Mouse (Mus musculus): Measurements from ENCODE around the gene Sept9. TPM values are rescaled to one million over a fixed set of nuclear protein-coding genes. Genes with fewer than 3 reads are reported as not detected.

Sept9 gene
- polyA plus RNA-seq, 1 experiment from 2014 or later = 105 TPM

- Histone ChIP-seq H3K4me2 (peak overlapping the region; percentile 62), H3K27me3 (peaks cover 26% of the 10 kb centered on the region), H3K4me3 (peak overlapping the region; percentile 34), H3K4me1 (replicated peaks) (peaks cover 38% of the 10 kb centered on the region), H3K36me3 (no peaks in the 10 kb centered on the region), H3K9me3 (no peaks in the 10 kb centered on the region), H3K27ac (replicated peaks) (peak overlapping the region; percentile 83), H3K9ac (peak overlapping the region; percentile 66)
- WGBS = under 1% methylated on average over 34 of the region's 34 CpGs
- ATAC-seq (ENCODE audit: low read depth) = peak; percentile 80
These were observed 195.0 kb downstream of the Sept9 start for GRCm38 (mm10) chr11:117394230-117395137.

- peak overlapping the region; percentile 34 for H3K4me3 ChIP-seq
- peak overlapping the region; percentile 83 for H3K27ac ChIP-seq (replicated peaks)
- WGBS = 4% methylated on average over 9 of the region's 9 CpGs
- no peaks in the 10 kb centered on the region for H3K9me3 ChIP-seq
- ATAC-seq (ENCODE audit: low read depth) = peak; percentile 7
- no peaks in the 10 kb centered on the region for H3K36me3 ChIP-seq
- H3K9ac ChIP-seq = peak overlapping the region; percentile 66
- H3K4me2 ChIP-seq = peak overlapping the region; percentile 62
- peaks cover 30% of the 10 kb centered on the region for H3K27me3 ChIP-seq
- peaks cover 34% of the 10 kb centered on the region for H3K4me1 ChIP-seq (replicated peaks)
These were observed 195.8 kb downstream of the Sept9 start for GRCm38 (mm10) chr11:117395228-117395627.

GRCm38 (mm10) chr11:117396929-117397328, 197.5 kb downstream of the Sept9 start:
- H3K4me3 ChIP-seq = no peak overlapping the region
- no peaks in the 10 kb centered on the region for H3K36me3 ChIP-seq

GRCm38 (mm10) chr11:117397755-117398154, 198.3 kb downstream of the Sept9 start:
- Histone ChIP-seq H3K9ac (no peak overlapping the region), H3K9me3 (no peaks in the 10 kb centered on the region), H3K36me3 (no peaks in the 10 kb centered on the region), H3K4me3 (no peak overlapping the region), H3K27me3 (peaks cover 30% of the 10 kb centered on the region), H3K4me1 (replicated peaks) (peaks cover 42% of the 10 kb centered on the region), H3K27ac (replicated peaks) (no peak overlapping the region), H3K4me2 (no peak overlapping the region)
- 32% methylated on average over 4 of the region's 4 CpGs for WGBS
- ATAC-seq (ENCODE audit: low read depth) = no peak; the same call in 1 of the 2 replicates

More at GRCm38 (mm10) chr11:117396929-117397328, 197.5 kb downstream of the Sept9 start:
- 69% methylated on average over 3 of the region's 3 CpGs for WGBS
- H3K27me3 ChIP-seq = peaks cover 30% of the 10 kb centered on the region
- no peaks in the 10 kb centered on the region for H3K9me3 ChIP-seq
- H3K9ac ChIP-seq = no peak overlapping the region
- peaks cover 42% of the 10 kb centered on the region for H3K4me1 ChIP-seq (replicated peaks)
- no peak overlapping the region for H3K27ac ChIP-seq (replicated peaks)
- H3K4me2 ChIP-seq = no peak overlapping the region
- no peak for ATAC-seq (ENCODE audit: low read depth)

GRCm38 (mm10) chr11:117398191-117398590, 198.7 kb downstream of the Sept9 start:
- no peak overlapping the region for H3K9ac ChIP-seq
- WGBS = 46% methylated on average over 7 of the region's 7 CpGs
- no peak for ATAC-seq (ENCODE audit: low read depth)

GRCm38 (mm10) chr11:117401583-117402367, 202.3 kb downstream of the Sept9 start:
- WGBS = 88% methylated on average over 10 of the region's 10 CpGs
- no peak overlapping the region for H3K27ac ChIP-seq (replicated peaks)
- no peak overlapping the region for H3K4me2 ChIP-seq
- H3K9me3 ChIP-seq = no peaks in the 10 kb centered on the region
- no peak for ATAC-seq (ENCODE audit: low read depth)
- peaks cover 20% of the 10 kb centered on the region for H3K27me3 ChIP-seq
- H3K4me1 ChIP-seq (replicated peaks) = peaks cover 44% of the 10 kb centered on the region
- no peaks in the 10 kb centered on the region for H3K36me3 ChIP-seq
- H3K4me3 ChIP-seq = no peak overlapping the region
- no peak overlapping the region for H3K9ac ChIP-seq

More at GRCm38 (mm10) chr11:117398191-117398590, 198.7 kb downstream of the Sept9 start:
- H3K27ac ChIP-seq (replicated peaks) = no peak overlapping the region
- H3K36me3 ChIP-seq = no peaks in the 10 kb centered on the region
- H3K4me2 ChIP-seq = no peak overlapping the region
- no peak overlapping the region for H3K4me3 ChIP-seq
- peaks cover 30% of the 10 kb centered on the region for H3K27me3 ChIP-seq
- H3K9me3 ChIP-seq = no peaks in the 10 kb centered on the region
- H3K4me1 ChIP-seq (replicated peaks) = peaks cover 42% of the 10 kb centered on the region

GRCm38 (mm10) chr11:117402550-117402949, 203.1 kb downstream of the Sept9 start:
- Histone ChIP-seq H3K9me3 (no peaks in the 10 kb centered on the region), H3K4me3 (no peak overlapping the region), H3K27ac (replicated peaks) (no peak overlapping the region), H3K27me3 (peaks cover 17% of the 10 kb centered on the region), H3K4me1 (replicated peaks) (peaks cover 52% of the 10 kb centered on the region), H3K4me2 (no peak overlapping the region), H3K36me3 (no peaks in the 10 kb centered on the region), H3K9ac (no peak overlapping the region)
- no peak for ATAC-seq (ENCODE audit: low read depth)
- 83% methylated on average over 11 of the region's 11 CpGs for WGBS

- Histone ChIP-seq H3K4me1 (replicated peaks) (peaks cover 53% of the 10 kb centered on the region), H3K27me3 (peaks cover 16% of the 10 kb centered on the region)
These were observed 203.6 kb downstream of the Sept9 start for GRCm38 (mm10) chr11:117403073-117403472.

GRCm38 (mm10) chr11:117403781-117404180, 204.3 kb downstream of the Sept9 start:
- Histone ChIP-seq H3K27me3 (peaks cover 10% of the 10 kb centered on the region), H3K4me1 (replicated peaks) (peaks cover 56% of the 10 kb centered on the region), H3K36me3 (no peaks in the 10 kb centered on the region), H3K4me2 (no peak overlapping the region), H3K9me3 (no peaks in the 10 kb centered on the region), H3K27ac (replicated peaks) (no peak overlapping the region), H3K9ac (no peak overlapping the region), H3K4me3 (no peak overlapping the region)
- WGBS = 35% methylated on average over 7 of the region's 7 CpGs
- no peak for ATAC-seq (ENCODE audit: low read depth)

More at GRCm38 (mm10) chr11:117403073-117403472, 203.6 kb downstream of the Sept9 start:
- no peak for ATAC-seq (ENCODE audit: low read depth)
- no peak overlapping the region for H3K9ac ChIP-seq
- WGBS = 88% methylated on average over 6 of the region's 6 CpGs
- H3K27ac ChIP-seq (replicated peaks) = no peak overlapping the region
- H3K36me3 ChIP-seq = no peaks in the 10 kb centered on the region
- H3K4me3 ChIP-seq = no peak overlapping the region
- H3K4me2 ChIP-seq = no peak overlapping the region
- no peaks in the 10 kb centered on the region for H3K9me3 ChIP-seq

- 67% methylated on average over 1 of the region's 1 CpGs for WGBS
- Histone ChIP-seq H3K27me3 (peaks cover 10% of the 10 kb centered on the region; the same call in 1 of the 2 replicates), H3K27ac (replicated peaks) (peak overlapping the region; percentile 90), H3K36me3 (no peaks in the 10 kb centered on the region), H3K9ac (peak overlapping the region; percentile 62), H3K4me2 (peak overlapping the region; percentile 53; the same call in 1 of the 2 replicates), H3K9me3 (no peaks in the 10 kb centered on the region), H3K4me3 (no peak overlapping the region), H3K4me1 (replicated peaks) (peaks cover 63% of the 10 kb centered on the region)
- no peak for ATAC-seq (ENCODE audit: low read depth)
These were observed 207.2 kb downstream of the Sept9 start for GRCm38 (mm10) chr11:117406711-117407110.

GRCm38 (mm10) chr11:117407196-117407595, 207.7 kb downstream of the Sept9 start:
- 0 out of 2 replicates have a peak, but pooled peaks have one; percentile 7 for ATAC-seq (ENCODE audit: low read depth)
- H3K27me3 ChIP-seq = peaks cover 11% of the 10 kb centered on the region; the same call in 1 of the 2 replicates
- peaks cover 63% of the 10 kb centered on the region for H3K4me1 ChIP-seq (replicated peaks)
- peak overlapping the region; percentile 62 for H3K9ac ChIP-seq
- peak overlapping the region; percentile 19; the same call in 1 of the 2 replicates for H3K4me3 ChIP-seq
- no peaks in the 10 kb centered on the region for H3K9me3 ChIP-seq
- peak overlapping the region; percentile 90 for H3K27ac ChIP-seq (replicated peaks)
- peak overlapping the region; percentile 53 for H3K4me2 ChIP-seq
- no peaks in the 10 kb centered on the region for H3K36me3 ChIP-seq
- WGBS = 13% methylated on average over 4 of the region's 4 CpGs
